Mouse (Mus musculus) T-helper 17 cell (primary cell): ENCODE results near the gene Fgf8.

Experiments
- in situ Hi-C, 2 experiments: fragments of 300-600 bp; cut with MboI, MseI; formaldehyde crosslinking; loops; 1 replicate in 1 of 2; 2 replicates in 1 of 2; pipeline ENCODE4 v1.15.1; 2025; ENCODE audit warnings: high pct_unique_total_duplicates in 2 of 2

The Fgf8 gene

DNA sequence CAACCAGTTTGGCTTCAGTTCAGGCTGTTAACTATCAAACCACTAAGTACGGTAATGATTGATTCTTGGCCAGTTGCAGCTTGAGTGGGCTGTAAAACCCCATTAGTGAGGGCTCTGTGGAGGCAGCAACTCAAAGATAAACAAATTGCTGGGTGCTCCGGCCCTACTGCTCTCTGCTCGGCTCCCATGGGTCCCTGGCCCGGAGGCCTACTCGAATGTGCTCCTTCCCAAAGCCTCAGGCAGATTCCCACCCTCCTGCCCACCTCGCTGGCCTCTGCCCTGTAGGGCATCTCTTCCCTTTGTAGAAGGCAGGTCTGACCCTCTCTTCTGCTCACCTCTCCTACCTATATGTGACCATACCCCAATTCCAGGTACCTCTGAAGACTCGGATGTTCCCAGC, 8.0 kb downstream of the Fgf8 start:
- in situ Hi-C loops: loop anchor here (5.0 to 25.0 kb wide), 2 partner anchors 47 to 172 kb away; partner anchors contain the start of genes Gm17018 (in 1 of the 2) and Poll (in 1 of the 2)

DNA sequence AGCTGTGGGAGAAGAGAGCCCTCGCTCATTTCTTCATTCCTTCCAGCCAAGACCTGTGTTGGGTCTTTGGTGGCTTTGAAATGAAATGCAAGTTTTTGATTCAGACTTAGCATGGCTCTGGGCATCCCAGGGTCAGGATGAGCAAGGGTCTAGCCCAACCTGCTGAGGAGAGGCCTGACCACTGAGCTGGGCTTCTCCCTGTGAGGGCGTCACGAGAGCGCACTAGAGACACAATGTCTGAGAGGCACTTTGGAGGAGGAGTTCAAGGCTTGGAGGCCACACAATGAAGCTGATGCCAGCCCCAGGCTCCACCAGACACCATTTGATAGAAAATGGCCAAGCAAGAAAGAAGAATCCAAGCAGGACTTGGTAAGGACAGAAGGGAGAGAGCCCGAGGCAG, 8.5 kb downstream of the Fgf8 start:
- in situ Hi-C loops: loop anchor here (5.0 to 25.0 kb wide), 2 partner anchors 47 to 172 kb away; partner anchors contain the start of genes Gm17018 (in 1 of the 2) and Poll (in 1 of the 2)

DNA sequence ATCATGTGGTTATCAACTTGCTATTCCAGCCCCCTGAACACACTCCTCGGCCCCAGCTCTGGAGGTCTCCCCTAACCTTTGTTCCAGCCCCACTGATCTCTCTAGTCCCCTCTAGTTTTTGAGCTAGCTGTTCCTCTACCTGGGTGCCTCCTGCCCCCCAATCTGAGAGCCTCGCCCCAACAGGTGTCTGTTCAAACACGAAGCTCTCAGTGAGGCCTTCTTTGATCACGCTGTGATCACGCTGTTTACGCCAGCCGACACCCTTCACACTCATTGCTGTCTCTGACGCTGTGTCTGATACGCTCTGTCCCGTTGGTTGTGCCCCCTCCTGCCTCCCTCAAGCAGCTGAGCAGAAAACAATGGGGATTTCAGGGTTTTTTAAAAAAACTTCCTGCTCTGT, 9.2 kb downstream of the Fgf8 start:
- in situ Hi-C loops: loop anchor here (5.0 to 25.0 kb wide), 2 partner anchors 46 to 171 kb away; partner anchors contain the start of genes Gm17018 (in 1 of the 2) and Poll (in 1 of the 2)

DNA sequence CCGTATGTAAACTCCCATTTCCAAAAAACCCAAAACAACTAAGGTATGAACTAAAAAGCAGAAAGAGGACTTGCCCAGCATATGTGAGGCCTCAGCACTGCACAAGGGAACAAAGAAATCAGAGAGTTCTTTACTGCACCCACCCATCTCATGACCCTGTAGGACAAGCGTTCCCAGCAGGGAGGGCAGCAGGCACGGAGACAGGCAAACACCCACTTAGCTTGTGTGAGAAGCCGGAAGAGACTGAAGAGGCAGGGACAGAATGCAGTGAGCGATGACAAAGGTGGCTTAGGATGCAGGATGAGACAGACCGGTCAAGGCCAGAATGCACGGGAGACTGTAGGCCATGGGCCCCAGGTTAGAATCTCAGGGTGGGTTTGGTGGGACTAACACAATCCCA, 11.1 kb downstream of the Fgf8 start:
- in situ Hi-C loops: loop anchor here (5.0 to 25.0 kb wide), 2 partner anchors 44 to 169 kb away; partner anchors contain the start of genes Gm17018 (in 1 of the 2) and Poll (in 1 of the 2)

DNA sequence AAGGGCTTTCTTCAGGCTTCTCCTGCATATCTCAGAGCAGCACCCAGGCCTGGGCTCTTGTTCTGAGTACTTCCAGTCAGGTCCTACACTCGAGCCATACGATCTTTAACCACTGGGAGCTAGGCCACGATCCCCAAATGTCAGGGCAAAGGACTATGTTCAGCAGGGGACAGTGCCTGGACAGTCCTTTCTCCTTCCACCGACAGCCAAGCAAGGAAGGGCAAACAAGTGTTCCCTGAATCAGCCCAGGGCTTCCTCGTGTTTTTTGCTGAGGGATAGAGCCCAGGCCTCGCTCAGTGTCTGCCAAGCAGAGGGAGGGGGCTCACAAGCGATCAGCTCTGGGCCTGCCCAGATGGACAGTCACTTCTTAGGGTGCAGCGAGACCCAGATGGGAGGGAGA, 12.7 kb downstream of the Fgf8 start:
- in situ Hi-C loops: loop anchor here (5.0 to 25.0 kb wide), 2 partner anchors 43 to 168 kb away; partner anchors contain the start of genes Gm17018 (in 1 of the 2) and Poll (in 1 of the 2)

DNA sequence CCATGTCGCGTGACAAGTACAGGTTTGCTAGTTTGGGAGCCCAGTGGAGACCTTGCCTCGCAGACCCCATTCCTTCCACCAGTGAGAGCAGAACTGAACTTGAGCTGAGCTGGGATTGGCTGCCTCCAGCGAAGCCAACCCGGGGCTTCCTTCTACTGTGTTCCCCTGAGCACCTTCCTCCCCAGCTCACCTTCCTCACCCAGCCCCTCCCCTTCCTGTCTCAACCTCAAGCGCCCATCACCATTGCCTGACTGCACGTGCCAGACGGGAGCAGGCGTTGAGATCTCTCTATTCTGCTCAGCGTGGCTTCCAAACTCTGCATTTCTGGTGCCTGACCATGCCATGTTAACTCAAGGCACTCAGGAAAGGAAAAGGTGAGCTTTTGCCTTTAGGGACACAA, 15.5 kb downstream of the Fgf8 start:
- in situ Hi-C loops: loop anchor here in 1 of 2 experiments (5.0 to 25.0 kb wide), 2 partner anchors 50 to 165 kb away; partner anchors contain the start of genes Gm17018 and Poll

DNA sequence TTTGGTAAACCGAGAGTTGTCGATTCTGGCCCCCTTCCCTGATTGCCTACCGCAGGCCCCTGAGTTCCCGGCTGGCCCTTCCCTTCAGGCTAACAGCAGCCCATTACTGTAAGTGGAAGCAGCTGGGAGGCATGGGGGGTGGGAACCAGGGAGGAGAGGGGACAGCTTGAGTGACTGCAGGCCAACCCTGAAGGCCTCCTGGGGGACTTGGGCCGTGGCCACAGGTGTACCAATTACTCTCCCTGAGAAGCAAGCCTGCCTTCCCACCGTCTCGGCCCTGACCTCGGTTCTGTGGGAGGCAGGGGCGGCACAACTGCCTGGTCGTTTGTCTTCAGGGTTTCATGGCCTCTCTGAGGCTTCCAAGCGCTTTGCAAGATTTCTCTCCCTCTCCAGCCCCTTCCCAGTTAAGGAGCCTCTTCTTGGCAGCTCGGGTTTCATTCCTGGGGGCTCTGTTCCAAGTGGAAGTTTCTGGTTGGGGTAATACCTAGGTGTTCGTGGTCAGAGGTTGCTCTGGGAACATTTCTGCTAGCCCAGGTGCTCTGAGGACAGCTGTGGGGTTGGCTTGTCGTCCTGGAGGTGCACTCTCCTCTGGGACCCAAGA, 16.9 kb downstream of the Fgf8 start:
- in situ Hi-C loops: loop anchor here in 1 of 2 experiments (5.0 to 25.0 kb wide), 2 partner anchors 48 to 163 kb away; partner anchors contain the start of genes Gm17018 and Poll

DNA sequence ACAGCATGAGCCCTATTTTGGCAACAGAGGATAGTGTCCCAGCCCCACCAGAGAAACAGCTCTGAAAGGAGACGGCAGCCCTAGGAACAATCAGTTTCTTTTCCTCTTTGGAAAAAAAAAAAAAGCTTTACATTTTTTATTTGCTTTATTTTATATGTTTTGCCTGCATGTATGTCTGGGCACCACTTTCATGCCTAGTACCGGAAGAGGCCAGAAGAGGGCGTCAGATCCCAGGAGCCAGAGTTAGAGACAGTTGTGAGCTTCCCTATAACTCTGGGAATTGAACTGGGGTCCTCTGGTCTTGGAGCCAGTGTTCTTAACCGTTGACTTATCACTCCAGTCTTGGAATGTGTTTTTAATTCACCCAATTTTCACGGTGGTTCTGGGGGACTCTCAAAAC, 20.5 kb downstream of the Fgf8 start:
- in situ Hi-C loops: no loop called here

DNA sequence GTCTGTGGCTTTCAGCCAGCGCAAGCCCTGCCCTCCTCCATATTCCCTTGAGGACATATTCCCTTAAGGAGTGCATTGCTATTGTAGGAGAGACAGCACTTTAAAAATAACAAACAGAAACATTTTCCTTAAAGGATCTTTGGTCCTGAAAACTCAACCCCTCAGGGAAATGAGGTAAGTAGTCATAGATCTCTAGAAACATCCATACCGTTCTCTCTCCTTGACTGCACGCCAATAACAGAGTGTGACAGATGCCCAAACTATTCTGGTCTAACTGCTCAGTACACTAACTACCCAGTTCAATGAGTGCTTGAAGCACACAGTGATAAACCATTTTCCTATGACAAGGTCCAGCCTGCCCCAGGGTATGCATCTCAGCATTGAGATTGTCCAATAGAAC, 24.4 kb downstream of the Fgf8 start:
- in situ Hi-C loops: no loop called here

DNA sequence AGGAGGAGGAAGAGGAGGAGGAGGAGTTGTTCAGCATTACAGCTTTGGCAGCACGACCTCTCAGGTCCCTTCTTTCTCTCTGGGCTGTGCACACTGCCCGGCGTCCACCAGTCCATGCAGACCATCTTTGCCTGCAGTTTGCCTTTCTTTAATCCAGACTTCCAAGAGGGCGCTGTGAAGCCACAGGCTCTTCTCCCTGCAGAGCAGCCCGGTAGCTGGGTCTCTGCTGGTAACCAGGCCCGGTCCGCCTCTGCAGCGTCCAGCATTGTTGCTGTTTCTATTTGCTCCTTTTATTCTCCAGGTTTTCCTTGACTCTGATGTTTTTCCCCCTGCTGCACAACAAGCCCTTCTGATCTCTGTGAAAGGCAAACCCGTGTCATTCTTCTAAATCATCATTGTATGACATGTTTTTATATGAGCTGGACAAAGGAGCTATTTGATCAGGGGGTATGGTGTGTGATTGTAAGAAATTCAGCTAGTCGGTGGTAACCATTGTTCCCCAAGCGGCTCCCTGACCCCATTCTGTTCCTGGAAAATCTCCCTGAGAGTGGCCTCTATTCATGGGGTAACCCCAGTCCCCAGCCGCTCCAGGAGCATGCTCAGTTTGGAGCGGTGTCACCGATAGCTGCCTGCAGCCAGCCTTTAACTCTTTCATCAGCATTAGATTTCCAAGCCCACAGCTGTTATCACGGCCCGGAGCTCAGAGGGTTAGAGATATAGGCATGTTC, 25.1 kb downstream of the Fgf8 start:
- in situ Hi-C loops: no loop called here

DNA sequence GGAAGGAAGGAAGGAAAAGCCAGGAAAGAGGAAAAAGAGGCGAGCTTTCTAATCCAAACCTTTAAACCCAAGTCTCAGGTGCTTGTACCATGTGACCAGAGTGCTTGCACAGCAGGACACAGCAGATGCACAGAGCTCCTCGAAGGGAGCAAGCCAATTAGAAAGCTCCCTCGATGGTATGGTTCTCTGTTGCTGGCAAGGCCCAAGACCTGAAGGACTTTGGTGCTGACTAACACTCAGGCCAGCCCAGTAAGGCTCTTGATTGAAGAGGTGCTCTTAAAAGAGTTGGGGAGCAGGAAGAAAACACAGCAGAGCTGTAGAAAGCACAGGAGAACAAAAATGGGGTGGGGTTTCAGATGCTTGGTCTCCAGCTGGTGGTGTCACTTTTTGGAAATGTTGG, 34.0 kb downstream of the Fgf8 start:
- in situ Hi-C loops: no loop called here

DNA sequence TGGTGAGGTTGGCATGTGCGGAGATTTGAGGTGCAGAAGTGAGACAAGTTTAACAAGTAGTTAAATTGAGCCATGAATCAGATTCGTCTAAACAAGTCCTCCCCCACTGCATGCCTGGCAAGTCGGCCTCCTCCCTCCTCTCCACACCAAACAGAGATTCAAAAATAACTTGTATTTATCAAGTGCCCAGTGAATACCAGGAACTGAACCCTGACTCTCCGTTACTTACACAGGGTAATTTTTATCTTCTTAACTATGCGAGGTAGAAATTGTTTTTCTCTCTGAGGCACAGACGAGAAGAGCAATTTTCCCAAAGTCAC, 46.5 kb downstream of the Fgf8 start:
- in situ Hi-C loops: no loop called here

DNA sequence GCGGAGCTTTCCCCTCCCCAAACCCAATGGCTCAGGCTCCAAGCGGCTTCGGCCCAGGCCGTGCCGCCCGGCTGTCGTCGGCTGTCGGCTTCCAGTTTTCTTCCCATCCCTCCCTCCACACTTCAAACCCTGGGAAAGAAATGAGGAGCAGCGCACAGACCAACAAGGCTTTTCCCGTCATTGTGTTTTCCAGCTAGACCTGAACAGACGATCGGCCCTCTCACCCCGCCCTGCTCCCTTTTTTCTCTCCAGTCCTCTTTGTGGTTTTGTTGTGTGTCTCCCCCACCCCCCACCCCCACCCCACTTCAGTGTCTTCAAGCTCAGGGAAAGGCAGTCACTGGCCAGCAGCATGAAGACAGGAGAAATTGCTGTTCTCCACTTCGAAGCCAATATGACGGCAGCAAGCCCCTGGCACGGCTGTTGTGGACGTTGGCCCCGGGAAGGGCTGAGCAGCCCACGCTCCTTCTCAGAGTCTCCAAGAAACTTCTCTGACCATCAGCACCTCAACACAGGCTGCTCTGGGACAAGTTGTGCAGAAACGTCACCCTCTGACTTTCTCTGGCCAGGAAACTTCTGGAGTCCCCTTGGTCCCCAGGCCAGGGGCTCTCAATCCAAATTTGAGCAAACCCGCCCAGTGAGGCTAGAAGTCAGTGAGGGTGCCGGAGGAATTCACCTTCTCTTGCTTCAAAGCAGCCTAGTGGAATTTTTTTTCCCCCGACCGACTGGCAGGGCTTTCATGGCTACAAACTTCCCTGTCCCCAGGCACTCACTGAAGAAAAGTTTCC, 47.0 kb downstream of the Fgf8 start:
- in situ Hi-C loops: no loop called here

DNA sequence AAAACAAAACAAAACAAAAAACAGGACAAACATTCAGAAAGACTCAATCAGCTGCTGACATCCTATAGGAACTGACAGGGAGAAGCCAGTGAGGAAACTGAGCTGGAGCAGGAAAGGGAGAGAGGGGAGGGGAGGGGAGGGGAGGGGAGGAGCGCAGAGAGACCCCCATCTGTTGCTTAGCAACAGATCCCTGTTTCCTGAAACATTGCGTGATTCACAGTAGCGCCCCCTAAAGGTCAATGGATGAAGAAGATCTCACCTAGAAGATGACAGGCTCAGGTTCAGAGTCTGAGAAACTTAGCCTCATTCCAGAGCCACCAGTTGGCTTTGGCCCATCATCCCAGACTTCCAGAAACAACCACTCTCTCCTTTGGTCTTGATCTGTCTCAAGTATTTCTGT, 48.7 kb downstream of the Fgf8 start:
- in situ Hi-C loops: no loop called here

DNA sequence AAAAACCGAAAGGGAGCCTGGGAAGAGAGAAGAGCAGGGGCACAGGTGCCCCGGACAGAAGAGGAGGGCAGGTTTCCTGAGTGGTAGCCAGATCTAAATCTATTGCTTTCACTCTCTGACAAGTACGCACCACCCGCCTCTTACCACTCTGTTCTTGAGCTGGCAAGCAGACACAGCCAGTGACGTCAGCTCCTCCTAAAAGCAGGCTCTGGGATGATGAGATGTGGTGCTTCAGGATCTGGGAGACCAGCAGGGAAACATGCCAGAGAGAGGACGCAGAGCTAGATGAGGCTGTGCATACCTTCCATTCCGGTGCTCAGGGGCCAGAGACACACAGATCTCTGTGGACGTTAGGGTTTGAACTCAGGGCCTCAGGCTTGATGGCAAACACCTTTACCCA, 50.5 kb downstream of the Fgf8 start:
- in situ Hi-C loops: no loop called here

DNA sequence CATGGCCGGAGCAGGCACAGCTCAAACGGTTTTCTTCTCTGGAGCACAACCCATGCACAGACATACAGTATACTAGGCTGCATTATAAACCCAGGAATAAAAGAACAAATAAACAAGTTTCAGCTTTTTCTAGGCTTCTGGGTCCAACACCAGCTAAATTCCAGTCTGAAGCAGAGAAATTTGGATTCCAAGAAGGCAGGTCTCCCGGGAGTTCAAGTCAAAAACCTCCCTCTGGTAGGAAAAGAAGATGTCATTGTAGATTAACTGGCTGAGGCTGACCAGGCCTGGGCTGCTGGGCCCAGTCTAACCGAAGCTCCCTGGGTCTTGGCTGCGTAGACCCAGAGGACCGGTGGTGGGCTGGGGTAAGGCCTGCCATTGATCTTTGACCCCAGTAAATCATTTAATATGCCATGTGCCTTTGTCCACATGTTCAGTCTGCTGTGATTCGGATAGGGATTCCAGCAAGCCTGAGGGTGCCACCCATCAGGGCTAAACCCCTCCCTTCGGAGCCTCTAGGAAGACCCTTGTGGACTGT, 51.6 kb downstream of the Fgf8 start:
- in situ Hi-C loops: no loop called here

DNA sequence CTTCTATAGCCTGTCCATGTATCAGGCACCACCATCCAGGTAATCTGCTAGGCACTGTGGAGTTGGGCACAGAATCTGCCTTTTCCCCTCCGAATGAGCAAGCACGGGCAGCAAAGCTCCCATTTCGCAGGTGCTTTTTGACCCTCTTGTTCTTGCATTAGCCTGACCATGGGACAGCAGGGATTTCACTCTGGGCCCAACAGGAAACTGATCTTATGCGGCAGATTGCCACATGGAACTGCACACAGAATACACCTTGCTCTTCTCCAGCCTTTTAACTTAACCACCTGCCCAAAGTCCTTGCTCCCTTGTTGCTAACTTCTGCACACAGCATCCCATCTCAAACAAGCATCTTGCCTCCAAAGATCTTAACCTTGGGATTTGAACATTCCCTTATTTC, 55.7 kb downstream of the Fgf8 start:
- in situ Hi-C loops: loop anchor here in 1 of 2 experiments (5.0 kb wide), 1 partner anchor 45 kb away; no protein-coding TSS in a partner anchor
